21 mouse cellular contexts compared by ENCODE assay signal in the genomic region with DNA sequence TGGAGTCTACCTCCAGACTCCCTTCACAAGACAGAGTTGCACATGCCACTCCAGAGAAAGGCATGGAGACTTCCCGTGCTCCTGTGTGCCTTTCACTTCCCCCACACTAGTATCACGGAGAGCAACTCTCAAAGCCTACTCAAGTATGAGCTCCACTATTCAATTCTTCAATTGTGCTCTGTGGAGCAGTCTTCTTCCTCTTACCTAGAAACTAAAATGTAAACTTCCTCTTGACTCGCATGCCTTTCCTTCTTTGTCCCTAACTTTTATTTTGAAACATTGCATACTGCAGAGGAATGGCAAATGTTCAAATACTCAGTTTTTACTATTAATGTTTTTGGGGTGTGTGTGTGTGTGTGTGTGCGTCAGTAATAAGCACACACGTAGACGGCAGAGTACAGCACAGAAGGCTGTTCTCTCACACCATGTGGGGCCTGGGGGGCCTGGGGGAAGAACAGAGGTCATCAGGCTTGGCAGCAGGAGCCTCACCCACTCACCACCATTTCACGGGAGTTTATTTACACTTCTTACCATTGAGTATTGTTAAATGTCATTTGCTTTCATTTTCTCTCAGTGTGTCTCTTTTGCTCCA. TPM values are rescaled to one million over a fixed set of nuclear protein-coding genes. Genes with fewer than 3 reads are reported as not detected.
DNase-seq lines count a peak whose midpoint lies in the region; ATAC-seq and TF ChIP-seq lines count a peak whose summit lies in the region.
"Had no signal": no experiment of that assay in that cellular context is flagged by ENCODE, and none has a peak within 500 bp of the region (broad histone marks: within the 10 kb centered on the region; RNA-seq: fewer than 3 reads in every experiment).

No protein-coding gene starts in this region.

- H3K27me3 ChIP-seq in heart, embryonic 11.5 days (ENCODE audit: control insufficient read depth, insufficient read depth, low read length) = no peaks in the 10 kb centered on the region
- H3K27me3 ChIP-seq in lung, embryonic 15.5 days = no peaks in the 10 kb centered on the region
- H3K27me3 ChIP-seq in intestine, embryonic 15.5 days (replicated peaks) = no peaks in the 10 kb centered on the region
- H3K27me3 ChIP-seq in small intestine, adult 2 months (ENCODE audit: control insufficient read depth, insufficient read depth, low read length) = no peaks in the 10 kb centered on the region
- H3K27me3 ChIP-seq in heart, adult 2 months (ENCODE audit: control insufficient read depth, insufficient read depth, low read length) = no peaks in the 10 kb centered on the region
- no peaks in the 10 kb centered on the region for H3K27me3 ChIP-seq in cerebellum, adult 2 months (ENCODE audit: control insufficient read depth, insufficient read depth, low read length)

- no peaks in the 10 kb centered on the region for H3K79me2 ChIP-seq in heart, adult 2 months (replicated peaks; ENCODE audit: control insufficient read depth, insufficient read depth, low read length)

- no peak overlapping the region for H3K4me3 ChIP-seq in heart, embryonic 11.5 days (ENCODE audit: low read depth, low read length)
- no peak overlapping the region for H3K4me3 ChIP-seq in lung, embryonic 15.5 days
- no peak overlapping the region for H3K4me3 ChIP-seq in intestine, embryonic 15.5 days (replicated peaks)
- no peak overlapping the region for H3K4me3 ChIP-seq in small intestine, adult 2 months (ENCODE audit: low read depth, low read length)
- no peak overlapping the region for H3K4me3 ChIP-seq in heart, adult 2 months
- H3K4me3 ChIP-seq in cerebellum, adult 2 months (replicated peaks; ENCODE audit: insufficient read depth, low read depth, low read length) = no peak overlapping the region
- H3K4me3 ChIP-seq: forebrain, embryonic 10.5 days; layer of hippocampus, adult 2 months had no signal

- DNase-seq in heart, adult 11 months = peak; percentile 66
- no peak for DNase-seq in lung, postnatal 10 days
- no peak for DNase-seq in heart, adult 2 months
- no peak for DNase-seq in cerebellum, adult 2 months
- DNase-seq: adrenal gland, postnatal 14 days; cerebellum, adult 11-12 months; cerebellum, postnatal 25 days; embryo, embryonic 11 days; forebrain, postnatal 0 days; kidney, postnatal 10 days; retina, postnatal 1 day; right cerebral cortex, postnatal 4 days; thymus, postnatal 14 days had no signal

- H3K4me1 ChIP-seq in heart, embryonic 11.5 days (ENCODE audit: control insufficient read depth, insufficient read depth, low read length) = peaks cover 14% of the 10 kb centered on the region; the same call in 1 of the 2 replicates
- H3K4me1 ChIP-seq in lung, embryonic 15.5 days = peaks cover 24% of the 10 kb centered on the region
- H3K4me1 ChIP-seq in intestine, embryonic 15.5 days (replicated peaks) = peaks cover 26% of the 10 kb centered on the region
- peaks cover 33% of the 10 kb centered on the region; the same call in 1 of the 2 replicates for H3K4me1 ChIP-seq in small intestine, adult 2 months (ENCODE audit: control insufficient read depth, insufficient read depth, insufficient read length, low read length)
- peaks cover 13% of the 10 kb centered on the region for H3K4me1 ChIP-seq in heart, adult 2 months (ENCODE audit: control insufficient read depth, insufficient read depth, low read length)
- no peaks in the 10 kb centered on the region; the same call in 1 of the 2 replicates for H3K4me1 ChIP-seq in cerebellum, adult 2 months (ENCODE audit: control insufficient read depth, insufficient read depth, low read length)

- intact Hi-C loops in heart, adult 2 months (cut with DNase I) = no loop called here

- no peaks in the 10 kb centered on the region; the same call in 1 of the 2 replicates for H3K36me3 ChIP-seq in heart, embryonic 11.5 days (ENCODE audit: control insufficient read depth, insufficient read depth, low read length)
- no peaks in the 10 kb centered on the region for H3K36me3 ChIP-seq in lung, embryonic 15.5 days
- peaks cover 4% of the 10 kb centered on the region; the same call in 1 of the 2 replicates for H3K36me3 ChIP-seq in intestine, embryonic 15.5 days
- peaks cover 30% of the 10 kb centered on the region for H3K36me3 ChIP-seq in small intestine, adult 2 months (ENCODE audit: control insufficient read depth, insufficient read depth, low read length)
- no peaks in the 10 kb centered on the region for H3K36me3 ChIP-seq in heart, adult 2 months (ENCODE audit: control insufficient read depth, insufficient read depth, low read length)
- H3K36me3 ChIP-seq: forebrain, embryonic 10.5 days had no signal

- no peak overlapping the region for H3K9ac ChIP-seq in heart, embryonic 11.5 days (ENCODE audit: low read depth, low read length)
- H3K9ac ChIP-seq in lung, embryonic 15.5 days = no peak overlapping the region
- no peak overlapping the region for H3K9ac ChIP-seq in intestine, embryonic 15.5 days
- no peak overlapping the region for H3K9ac ChIP-seq in heart, adult 2 months (ENCODE audit: low read depth, low read length)
- H3K9ac ChIP-seq: forebrain, postnatal 0 days; hindbrain, embryonic 14.5 days had no signal

- no peak overlapping the region for H3K4me2 ChIP-seq in heart, embryonic 11.5 days
- peak overlapping the region; percentile 30; the same call in 1 of the 2 replicates for H3K4me2 ChIP-seq in lung, embryonic 15.5 days
- no peak overlapping the region; the same call in 1 of the 2 replicates for H3K4me2 ChIP-seq in intestine, embryonic 15.5 days (replicated peaks)
- H3K4me2 ChIP-seq: hindbrain, embryonic 14.5 days had no signal

- no peak overlapping the region for H3K27ac ChIP-seq in heart, embryonic 11.5 days (ENCODE audit: low read depth, low read length)
- peak overlapping the region; percentile 58 for H3K27ac ChIP-seq in lung, embryonic 15.5 days
- H3K27ac ChIP-seq in intestine, embryonic 15.5 days = 0 out of 2 replicates have a peak overlapping the region, but pooled peaks have one; percentile 13
- peak overlapping the region; percentile 99 for H3K27ac ChIP-seq in small intestine, adult 2 months (ENCODE audit: insufficient read depth, low read depth, low read length)
- H3K27ac ChIP-seq in heart, adult 2 months = no peak overlapping the region
- H3K27ac ChIP-seq in cerebellum, adult 2 months (ENCODE audit: insufficient read depth, low read length) = no peak overlapping the region
- H3K27ac ChIP-seq: forebrain, embryonic 10.5 days; hindbrain, embryonic 14.5 days; layer of hippocampus, adult 2 months had no signal

- no peaks in the 10 kb centered on the region for H3K9me3 ChIP-seq in heart, embryonic 11.5 days (replicated peaks; ENCODE audit: control insufficient read depth, low read length)
- H3K9me3 ChIP-seq in lung, embryonic 15.5 days = no peaks in the 10 kb centered on the region
- H3K9me3 ChIP-seq in intestine, embryonic 15.5 days = no peaks in the 10 kb centered on the region
- H3K9me3 ChIP-seq: forebrain, embryonic 10.5 days had no signal

- no peak for TF ChIP-seq CTCF in small intestine, adult 2 months (IDR thresholded peaks at IDR 0.05; ENCODE audit: extremely low read depth, insufficient read length, insufficient replicate concordance, low read depth, low read length)
- TF ChIP-seq CTCF in heart, adult 2 months (IDR thresholded peaks at IDR 0.05) = no peak
- no peak for TF ChIP-seq CTCF in cerebellum, adult 2 months (IDR thresholded peaks at IDR 0.05; ENCODE audit: borderline replicate concordance, insufficient read depth, low read depth, low read length)

- TF ChIP-seq POLR2A in small intestine, adult 2 months (IDR thresholded peaks at IDR 0.05; ENCODE audit: low read depth, low read length) = no peak
- no peak for TF ChIP-seq POLR2A in heart, adult 2 months (IDR thresholded peaks at IDR 0.05; ENCODE audit: insufficient read depth, low read depth, low read length)
- no peak for TF ChIP-seq POLR2A in cerebellum, adult 2 months (IDR thresholded peaks at IDR 0.05; ENCODE audit: borderline replicate concordance, insufficient read depth, low read length)

- 59% methylated on average over 7 of the region's 7 CpGs for WGBS in heart, embryonic 11.5 days (ENCODE audit: insufficient replicate concordance)
- WGBS in lung, embryonic 15.5 days = 20% methylated on average over 7 of the region's 7 CpGs
- 37% methylated on average over 7 of the region's 7 CpGs for WGBS in intestine, embryonic 15.5 days
- 36% methylated on average over 7 of the region's 7 CpGs for WGBS in small intestine, adult 2 months
- 59% methylated on average over 7 of the region's 7 CpGs for WGBS in heart, adult 2 months
- WGBS in cerebellum, adult 2 months = 81% methylated on average over 7 of the region's 7 CpGs

- TF ChIP-seq EP300 in heart, adult 2 months (IDR thresholded peaks at IDR 0.05; ENCODE audit: insufficient read depth, low read depth, low read length) = no peak

- ATAC-seq in heart, embryonic 11.5 days (replicated peaks; ENCODE audit: insufficient number of reproducible peaks, low FRiP score, low TSS enrichment) = no peak
- peak; percentile 25 for ATAC-seq in lung, embryonic 15.5 days (ENCODE audit: borderline replicate concordance, extremely low read depth, low FRiP score, low TSS enrichment)
- ATAC-seq in intestine, embryonic 15.5 days = no peak; the same call in 1 of the 2 replicates
- ATAC-seq: CD4-positive, CD25-positive, alpha-beta regulatory T cell, adult 4 months; forebrain, postnatal 0 days had no signal

RNA-seq across cellular contexts. Expression of gene Gadd45a, which starts 20.6 kb away (rescaled TPM):
- 9.8 and 12.5 TPM in 2 replicates for polyA plus RNA-seq in heart, embryonic 11.5 days (2014; fragmentation: Nextera tagmentation; extraction: Ambion mirVana)
- 16.6 and 18.9 TPM in 2 replicates for polyA plus RNA-seq in lung, embryonic 15.5 days (2015; fragmentation: Nextera tagmentation; extraction: Ambion mirVana)
- polyA plus RNA-seq in intestine, embryonic 15.5 days (2015; fragmentation: Nextera tagmentation; extraction: Ambion mirVana) = 29.6 and 37.5 TPM in 2 replicates
- 106 and 209 TPM in 2 replicates for polyA plus RNA-seq in small intestine, adult 2 months (2012; rRNA removed)
- 10 to 100 TPM; 14.6 to 16.1 TPM for total RNA-seq in heart, adult 2 months (2021)
- 21.5 and 30.3 TPM in 2 replicates for polyA plus RNA-seq in heart, adult 2 months (2012; rRNA removed)
- polyA plus RNA-seq in cerebellum, adult 2 months (2012; rRNA removed) = 30.4 TPM in 2 replicates

Comparison
In these comparisons a context has a peak if more than half of its experiments do, and no peak if none do; other contexts are left out.
1. H3K27ac ChIP-seq: peak in lung, embryonic 15.5 days (single experiment), intestine, embryonic 15.5 days (single experiment) and small intestine, adult 2 months (single experiment); none in heart, embryonic 11.5 days (single experiment), heart, adult 2 months (single experiment) and cerebellum, adult 2 months (single experiment).